Mouse (Mus musculus) erythroblast, embryonic 14.5 days (primary cell): ENCODE results near the gene Gm11032.

Source experiments
- GATA1 ChIP-seq: IDR thresholded peaks from 2 replicates; pipeline ENCODE4 v1.6.1; 2012; ENCODE audit warnings: low read length, inconsistent platforms, mixed read lengths
- TAL1 ChIP-seq: IDR thresholded peaks from 3 replicates; pipeline ENCODE4 v1.6.1; 2012; ENCODE audit warnings: low read length, inconsistent platforms, mixed read lengths

DNA sequence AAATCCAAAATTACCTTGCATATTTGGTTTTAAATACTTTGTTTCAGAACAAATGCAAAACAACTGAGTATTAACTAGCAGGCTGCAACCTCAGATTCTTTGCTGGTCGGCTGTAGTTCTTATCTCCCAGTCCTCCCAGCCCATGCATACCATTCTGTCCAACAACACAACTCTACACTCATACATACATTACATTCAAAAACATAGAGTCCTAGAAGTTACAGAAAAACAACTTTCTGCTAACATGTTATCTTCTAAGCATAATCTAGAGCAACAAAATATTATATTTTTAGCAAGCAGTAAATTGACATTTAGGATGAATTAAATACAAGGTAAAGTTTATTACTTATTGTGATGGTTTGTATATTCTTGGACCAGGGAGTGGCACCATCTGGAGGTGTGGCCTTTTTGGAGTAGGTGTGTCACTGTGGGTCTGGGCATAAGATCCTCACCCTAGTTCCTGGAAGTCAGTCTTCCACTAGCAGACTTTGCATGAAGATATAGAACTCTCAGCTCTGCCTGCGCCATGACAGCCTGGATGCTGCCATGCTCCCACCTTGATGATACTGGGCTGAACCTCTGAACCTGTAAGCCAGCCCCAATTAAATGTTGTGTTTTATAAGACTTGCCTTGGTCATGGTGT is 43.7 kb upstream of the Gm11032 start:
- TF ChIP-seq TAL1 = peak; percentile 42
- TF ChIP-seq GATA1 = peak; percentile 23; the same call in 1 of the 2 replicates
